20 mouse cellular contexts compared by ENCODE assay signal in genomic region chr1:178378115-178378514, GRCm38 (mm10).
"Had no signal": no experiment of that assay in that cellular context is flagged by ENCODE, and none has a peak within 500 bp of the region (broad histone marks: within the 10 kb centered on the region; RNA-seq: fewer than 3 reads in every experiment).

No protein-coding gene starts in this region.

- H3K36me3 ChIP-seq: intestine, embryonic 15.5 days; kidney, embryonic 15.5 days; limb, embryonic 10.5 days; limb, embryonic 13.5 days had no signal

- H3K9me3 ChIP-seq: intestine, embryonic 15.5 days; kidney, embryonic 15.5 days; limb, embryonic 10.5 days; limb, embryonic 13.5 days; megakaryocyte, embryonic 14.5 days had no signal

- H3K27ac ChIP-seq: intestine, embryonic 15.5 days; kidney, embryonic 15.5 days; limb, embryonic 10.5 days; limb, embryonic 13.5 days; macrophage; stomach, postnatal 0 days had no signal

- H3K4me3 ChIP-seq: intestine, embryonic 15.5 days; kidney, embryonic 15.5 days; limb, embryonic 10.5 days; limb, embryonic 13.5 days; megakaryocyte, embryonic 14.5 days had no signal

- DNase-seq: kidney, adult 11 months; kidney, adult 8-10 months; kidney, postnatal 10 days; kidney, postnatal 36 days; lung, embryonic 14.5 days; midbrain, embryonic 14.5 days; right cerebral cortex, adult 18-20 months; right cerebral cortex, postnatal 14 days; right cerebral cortex, postnatal 4 days; thymus, adult 2 months; thymus, postnatal 14 days had no signal

- H3K9ac ChIP-seq: intestine, embryonic 15.5 days; kidney, embryonic 15.5 days; limb, embryonic 13.5 days; lung, embryonic 14.5 days had no signal

- H3K27me3 ChIP-seq: intestine, embryonic 15.5 days; kidney, embryonic 15.5 days; limb, embryonic 13.5 days; megakaryocyte, embryonic 14.5 days had no signal

- H3K4me1 ChIP-seq: intestine, embryonic 15.5 days; kidney, embryonic 15.5 days; limb, embryonic 10.5 days; limb, embryonic 13.5 days had no signal

- ATAC-seq: intestine, embryonic 15.5 days; lung, postnatal 0 days had no signal

- H3K4me2 ChIP-seq: intestine, embryonic 15.5 days; kidney, embryonic 15.5 days; limb, embryonic 13.5 days; lung, embryonic 14.5 days; midbrain, embryonic 11.5 days had no signal
